18 mouse cellular contexts compared by ENCODE assay signal in genomic region chr5:140652587-140652986, GRCm38 (mm10). TPM values are rescaled to one million over a fixed set of nuclear protein-coding genes. Genes with fewer than 3 reads are reported as not detected.
DNase-seq lines count a peak whose midpoint lies in the region; ATAC-seq and TF ChIP-seq lines count a peak whose summit lies in the region.
"Had no signal": no experiment of that assay in that cellular context is flagged by ENCODE, and none has a peak within 500 bp of the region (broad histone marks: within the 10 kb centered on the region; RNA-seq: fewer than 3 reads in every experiment).

No protein-coding gene starts in this region.

- H3K27me3 ChIP-seq in heart, embryonic 12.5 days (replicated peaks), result no peaks in the 10 kb centered on the region
- no peaks in the 10 kb centered on the region for H3K27me3 ChIP-seq in lung, embryonic 14.5 days (ENCODE audit: insufficient read depth, low read length)
- no peaks in the 10 kb centered on the region for H3K27me3 ChIP-seq in intestine, embryonic 15.5 days (replicated peaks)
- no peaks in the 10 kb centered on the region for H3K27me3 ChIP-seq in stomach, embryonic 15.5 days (replicated peaks)
- H3K27me3 ChIP-seq: forebrain, embryonic 15.5 days; liver, embryonic 12.5 days; megakaryocyte, embryonic 14.5 days; neural tube, embryonic 13.5 days had no signal

- H3K27ac ChIP-seq in heart, embryonic 12.5 days (ENCODE audit: poor library complexity, severe bottlenecking), result peak overlapping the region; percentile 50
- peak overlapping the region; percentile 13; the same call in 1 of the 2 replicates for H3K27ac ChIP-seq in lung, embryonic 14.5 days (ENCODE audit: low read depth)
- peak overlapping the region; percentile 66 for H3K27ac ChIP-seq in intestine, embryonic 15.5 days
- H3K27ac ChIP-seq in stomach, embryonic 15.5 days, result peak overlapping the region; percentile 52
- H3K27ac ChIP-seq: forebrain, embryonic 15.5 days; gastrocnemius, adult 2 months; hindbrain, embryonic 10.5 days; liver, embryonic 12.5 days; neural tube, embryonic 13.5 days had no signal

- TF ChIP-seq POLR2A in lung, adult 2 months (IDR thresholded peaks at IDR 0.05; ENCODE audit: borderline replicate concordance, extremely low read depth, low read depth, low read length), result no peak

- no peaks in the 10 kb centered on the region for H3K36me3 ChIP-seq in heart, embryonic 12.5 days
- H3K36me3 ChIP-seq in lung, embryonic 14.5 days (ENCODE audit: insufficient read depth), result no peaks in the 10 kb centered on the region
- no peaks in the 10 kb centered on the region for H3K36me3 ChIP-seq in intestine, embryonic 15.5 days
- no peaks in the 10 kb centered on the region for H3K36me3 ChIP-seq in stomach, embryonic 15.5 days
- H3K36me3 ChIP-seq: forebrain, embryonic 15.5 days; hindbrain, embryonic 10.5 days; liver, embryonic 12.5 days; neural tube, embryonic 13.5 days had no signal

- intact Hi-C loops in heart, postnatal 36 days (cut with DNase I), result no loop called here

- no peak for DNase-seq in heart, postnatal 36 days
- peak; percentile 80 for DNase-seq in lung, embryonic 14.5 days
- no peak for DNase-seq in lung, adult 2 months
- no peak for DNase-seq in cerebellum, adult 18-20 months
- DNase-seq: cerebellum, adult 8-10 months; gastrocnemius, adult 2 months; layer of hippocampus, adult 9-11 months had no signal

- peaks cover 26% of the 10 kb centered on the region for H3K4me1 ChIP-seq in heart, embryonic 12.5 days (replicated peaks)
- H3K4me1 ChIP-seq in lung, embryonic 14.5 days (ENCODE audit: insufficient read depth), result peaks cover 5% of the 10 kb centered on the region; the same call in 1 of the 2 replicates
- peaks cover 12% of the 10 kb centered on the region for H3K4me1 ChIP-seq in lung, adult 2 months (ENCODE audit: control insufficient read depth, insufficient read depth, low read length)
- peaks cover 22% of the 10 kb centered on the region for H3K4me1 ChIP-seq in intestine, embryonic 15.5 days (replicated peaks)
- H3K4me1 ChIP-seq in stomach, embryonic 15.5 days, result peaks cover 30% of the 10 kb centered on the region

- no peak overlapping the region for H3K9ac ChIP-seq in heart, embryonic 12.5 days
- no peak overlapping the region for H3K9ac ChIP-seq in lung, embryonic 14.5 days
- no peak overlapping the region for H3K9ac ChIP-seq in intestine, embryonic 15.5 days
- no peak overlapping the region for H3K9ac ChIP-seq in stomach, embryonic 15.5 days
- H3K9ac ChIP-seq: forebrain, embryonic 15.5 days; liver, embryonic 12.5 days; neural tube, embryonic 13.5 days had no signal

- H3K4me3 ChIP-seq in heart, embryonic 12.5 days, result no peak overlapping the region
- H3K4me3 ChIP-seq in lung, embryonic 14.5 days (ENCODE audit: low read depth, low read length), result no peak overlapping the region
- no peak overlapping the region for H3K4me3 ChIP-seq in lung, adult 2 months (replicated peaks; ENCODE audit: extremely low read depth, low read depth, low read length)
- no peak overlapping the region for H3K4me3 ChIP-seq in intestine, embryonic 15.5 days (replicated peaks)
- H3K4me3 ChIP-seq in stomach, embryonic 15.5 days (replicated peaks), result no peak overlapping the region
- H3K4me3 ChIP-seq: forebrain, embryonic 15.5 days; gastrocnemius, adult 2 months; hindbrain, embryonic 10.5 days; liver, embryonic 12.5 days; megakaryocyte, embryonic 14.5 days; neural tube, embryonic 13.5 days had no signal

- 47% methylated on average over 7 of the region's 7 CpGs for WGBS in heart, embryonic 12.5 days
- 47% methylated on average over 7 of the region's 7 CpGs for WGBS in lung, embryonic 14.5 days
- 50% methylated on average over 7 of the region's 7 CpGs for WGBS in lung, adult 2 months
- 55% methylated on average over 7 of the region's 7 CpGs for WGBS in intestine, embryonic 15.5 days
- 49% methylated on average over 7 of the region's 7 CpGs for whole genome bisulfite sequencing in stomach, embryonic 15.5 days

- no peak overlapping the region for H3K4me2 ChIP-seq in heart, embryonic 12.5 days
- H3K4me2 ChIP-seq in lung, embryonic 14.5 days, result no peak overlapping the region
- H3K4me2 ChIP-seq in intestine, embryonic 15.5 days (replicated peaks), result no peak overlapping the region
- H3K4me2 ChIP-seq in stomach, embryonic 15.5 days, result no peak overlapping the region
- H3K4me2 ChIP-seq: forebrain, embryonic 15.5 days; liver, embryonic 12.5 days; neural tube, embryonic 13.5 days had no signal

- TF ChIP-seq CTCF in lung, embryonic 14.5 days (IDR thresholded peaks at IDR 0.05; ENCODE audit: low read depth), result no peak
- no peak for TF ChIP-seq CTCF in lung, adult 2 months (IDR thresholded peaks at IDR 0.05; ENCODE audit: insufficient read depth, low read length)

- no peak for ATAC-seq in heart, embryonic 12.5 days (ENCODE audit: insufficient number of reproducible peaks, low FRiP score)
- no peak for ATAC-seq in lung, embryonic 14.5 days (ENCODE audit: insufficient read depth)
- no peak for ATAC-seq in intestine, embryonic 15.5 days
- no peak for ATAC-seq in stomach, embryonic 15.5 days (ENCODE audit: insufficient read depth, low FRiP score, low read depth)
- ATAC-seq in erythroblast, adult 5-6 weeks (replicated peaks; ENCODE audit: low FRiP score, poor library complexity, severe bottlenecking), result no peak
- ATAC-seq: activated CD4-positive, CD25-positive, alpha-beta regulatory T cell, adult 4 months; forebrain, embryonic 15.5 days; inflammation-experienced regulatory T-cells, adult 6 months; liver, embryonic 12.5 days had no signal

- no peaks in the 10 kb centered on the region for H3K9me3 ChIP-seq in heart, embryonic 12.5 days (replicated peaks)
- no peaks in the 10 kb centered on the region for H3K9me3 ChIP-seq in lung, embryonic 14.5 days (ENCODE audit: low read depth, low read length)
- H3K9me3 ChIP-seq in intestine, embryonic 15.5 days, result no peaks in the 10 kb centered on the region
- H3K9me3 ChIP-seq in stomach, embryonic 15.5 days, result no peaks in the 10 kb centered on the region
- H3K9me3 ChIP-seq: forebrain, embryonic 15.5 days; hindbrain, embryonic 10.5 days; liver, embryonic 12.5 days; megakaryocyte, embryonic 14.5 days; neural tube, embryonic 13.5 days had no signal

RNA-seq across cellular contexts. Expression of gene Ttyh3, which starts 3.8 kb away (rescaled TPM):
- 36.3 and 38.0 TPM in 2 replicates for polyA plus RNA-seq in heart, embryonic 12.5 days (2016; fragmentation: Nextera tagmentation; extraction: Ambion mirVana)
- total RNA-seq in heart, postnatal 36 days (2021), result 10 to 100 TPM; 13.4 to 14.7 TPM
- polyA plus RNA-seq in lung, embryonic 14.5 days (2014; fragmentation: Nextera tagmentation; extraction: Ambion mirVana), result 56.4 and 61.6 TPM in 2 replicates
- polyA plus RNA-seq in lung, adult 2 months (2012; rRNA removed), result 117 and 127 TPM in 2 replicates
- 34.5 and 34.7 TPM in 2 replicates for polyA plus RNA-seq in intestine, embryonic 15.5 days (2015; fragmentation: Nextera tagmentation; extraction: Ambion mirVana)
- 31.9 and 38.0 TPM in 2 replicates for polyA plus RNA-seq in stomach, embryonic 15.5 days (2015; fragmentation: Nextera tagmentation; extraction: Ambion mirVana)
- total RNA-seq in erythroblast, adult 5-6 weeks (2015; ENCODE audit: low replicate concordance), result 17.9 and 18.8 TPM in 2 replicates
- total RNA-seq in erythroblast, adult 5-6 weeks (2017; ENCODE audit: low replicate concordance), result 3.7 and 7.0 TPM in 2 replicates

RNA-seq across cellular contexts. Expression of gene Lfng, which starts 45.5 kb away (rescaled TPM):
- 2.9 and 4.3 TPM in 2 replicates for polyA plus RNA-seq in heart, embryonic 12.5 days (2016; fragmentation: Nextera tagmentation; extraction: Ambion mirVana)
- 1 to 10 TPM; 7.2 to 9.1 TPM for total RNA-seq in heart, postnatal 36 days (2021)
- polyA plus RNA-seq in lung, embryonic 14.5 days (2014; fragmentation: Nextera tagmentation; extraction: Ambion mirVana), result 20.5 and 22.0 TPM in 2 replicates
- polyA plus RNA-seq in lung, adult 2 months (2012; rRNA removed), result 141 and 163 TPM in 2 replicates
- polyA plus RNA-seq in intestine, embryonic 15.5 days (2015; fragmentation: Nextera tagmentation; extraction: Ambion mirVana), result 14.8 and 16.0 TPM in 2 replicates
- polyA plus RNA-seq in stomach, embryonic 15.5 days (2015; fragmentation: Nextera tagmentation; extraction: Ambion mirVana), result 24.5 and 25.6 TPM in 2 replicates
- 2.9 and 9.4 TPM in 2 replicates for total RNA-seq in erythroblast, adult 5-6 weeks (2015; ENCODE audit: low replicate concordance)
- 4.4 and 9.9 TPM in 2 replicates for total RNA-seq in erythroblast, adult 5-6 weeks (2017; ENCODE audit: low replicate concordance)

RNA-seq across cellular contexts. Expression of gene Iqce, which starts 49.6 kb away (rescaled TPM):
- polyA plus RNA-seq in heart, embryonic 12.5 days (2016; fragmentation: Nextera tagmentation; extraction: Ambion mirVana), result 12.4 and 15.7 TPM in 2 replicates
- total RNA-seq in heart, postnatal 36 days (2021), result 1 to 10 TPM; 8.9 to 9.8 TPM
- polyA plus RNA-seq in lung, embryonic 14.5 days (2014; fragmentation: Nextera tagmentation; extraction: Ambion mirVana), result 21.1 and 25.5 TPM in 2 replicates
- polyA plus RNA-seq in lung, adult 2 months (2012; rRNA removed), result 17.2 and 21.8 TPM in 2 replicates
- polyA plus RNA-seq in intestine, embryonic 15.5 days (2015; fragmentation: Nextera tagmentation; extraction: Ambion mirVana), result 18.8 and 19.4 TPM in 2 replicates
- 20.3 and 21.1 TPM in 2 replicates for polyA plus RNA-seq in stomach, embryonic 15.5 days (2015; fragmentation: Nextera tagmentation; extraction: Ambion mirVana)
- total RNA-seq in erythroblast, adult 5-6 weeks (2015; ENCODE audit: low replicate concordance), result 1.9 and 3.8 TPM in 2 replicates
- total RNA-seq in erythroblast, adult 5-6 weeks (2017; ENCODE audit: low replicate concordance), result 2.9 and 3.0 TPM in 2 replicates

RNA-seq across cellular contexts. Expression of gene Brat1, which starts 52.2 kb away (rescaled TPM):
- polyA plus RNA-seq in heart, embryonic 12.5 days (2016; fragmentation: Nextera tagmentation; extraction: Ambion mirVana), result 14.6 and 15.5 TPM in 2 replicates
- total RNA-seq in heart, postnatal 36 days (2021), result 10 to 100 TPM in 1 of 2 experiments, 1 to 10 TPM in 1; 8.3 to 10.4 TPM
- 19.8 and 21.2 TPM in 2 replicates for polyA plus RNA-seq in lung, embryonic 14.5 days (2014; fragmentation: Nextera tagmentation; extraction: Ambion mirVana)
- 31.6 and 31.7 TPM in 2 replicates for polyA plus RNA-seq in lung, adult 2 months (2012; rRNA removed)
- 18.9 and 20.3 TPM in 2 replicates for polyA plus RNA-seq in intestine, embryonic 15.5 days (2015; fragmentation: Nextera tagmentation; extraction: Ambion mirVana)
- polyA plus RNA-seq in stomach, embryonic 15.5 days (2015; fragmentation: Nextera tagmentation; extraction: Ambion mirVana), result 18.7 and 20.4 TPM in 2 replicates
- 0.96 and 2.3 TPM in 2 replicates for total RNA-seq in erythroblast, adult 5-6 weeks (2015; ENCODE audit: low replicate concordance)
- 2.2 and 2.8 TPM in 2 replicates for total RNA-seq in erythroblast, adult 5-6 weeks (2017; ENCODE audit: low replicate concordance)

Comparison
In these comparisons a context has a peak if more than half of its experiments do, and no peak if none do; other contexts are left out.
1. H3K27ac ChIP-seq: peak in every context shown above with its lines; median percentile 66 in intestine, embryonic 15.5 days; 52 in stomach, embryonic 15.5 days; 50 in heart, embryonic 12.5 days; 13 in lung, embryonic 14.5 days.